Mouse (Mus musculus): ENCODE data around the gene Grsf1. TPM values are rescaled to one million over a fixed set of nuclear protein-coding genes. Genes with fewer than 3 reads are reported as not detected.

Grsf1 gene
- polyA plus RNA-seq (2012; rRNA removed): 23.6 and 23.8 TPM in 2 replicates

GRCm38 (mm10) chr5:88675443-88676387 is at the start of gene Grsf1:
Gene Grsf1, minus strand, starts transcription at chr5:88676171.

GRCm38 (mm10) chr5:88720116-88721002 is 44.4 kb upstream of the Grsf1 start, which contains the start of gene Mob1b:
Gene Mob1b, plus strand, starts transcription at chr5:88720855.

Other genes with a start within 250 kb of the Grsf1 start
- not detected in 2 replicates for gene Ambn, start 220.2 kb downstream of the Grsf1 start, polyA plus RNA-seq (2012; rRNA removed)
- gene Enam, start 188.2 kb downstream of the Grsf1 start, polyA plus RNA-seq (2012; rRNA removed): not detected in 2 replicates
- gene Jchain, start 148.3 kb downstream of the Grsf1 start, polyA plus RNA-seq (2012; rRNA removed): 0.11 and 0.13 TPM in 2 replicates
- gene Utp3, start 121.7 kb downstream of the Grsf1 start, polyA plus RNA-seq (2012; rRNA removed): 18.9 and 21.1 TPM in 2 replicates
- 6.7 and 8.0 TPM in 2 replicates for gene Rufy3, start 111.1 kb downstream of the Grsf1 start, polyA plus RNA-seq (2012; rRNA removed)
- 7.7 and 8.2 TPM in 2 replicates for gene Mob1b, start 44.7 kb upstream of the Grsf1 start, polyA plus RNA-seq (2012; rRNA removed)
- gene Dck, start 88.8 kb upstream of the Grsf1 start, polyA plus RNA-seq (2012; rRNA removed): 22.9 and 23.5 TPM in 2 replicates
- gene Slc4a4, start 210.6 kb upstream of the Grsf1 start, polyA plus RNA-seq (2012; rRNA removed): 1.7 and 1.8 TPM in 2 replicates